Mouse (Mus musculus): ENCODE results near the gene Rhobtb1. TPM values are rescaled to one million over a fixed set of nuclear protein-coding genes. Genes with fewer than 3 reads are reported as not detected.

Gene Rhobtb1
- polyA plus RNA-seq, 1 experiment from 2014 or later = 17.4 TPM

DNA sequence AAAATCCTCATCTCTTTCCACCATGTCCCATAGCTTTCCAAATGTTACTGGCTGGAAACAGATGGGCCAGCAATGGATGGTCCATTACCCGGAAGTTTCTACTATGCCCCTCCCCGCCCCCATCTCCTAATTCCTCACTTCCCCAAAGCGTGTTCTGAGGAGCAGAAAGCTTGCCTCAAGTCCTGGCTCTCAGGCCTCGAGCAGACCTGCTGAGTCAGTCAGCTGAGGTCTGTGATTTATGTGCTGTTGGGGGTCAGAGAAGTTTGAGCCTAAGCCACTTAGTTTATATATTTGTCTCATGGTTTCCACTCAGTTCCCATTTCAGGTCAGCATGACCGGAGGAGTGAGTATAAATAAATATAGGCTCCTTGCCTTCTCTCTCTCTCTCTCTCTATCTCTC is 157.9 kb downstream of the Rhobtb1 start:
- DNase-seq (ENCODE audit: low spot score) = no peak
- WGBS = 47% methylated on average over 5 of the region's 5 CpGs
- H3K9ac ChIP-seq (ENCODE audit: low read depth, low read length) = no peak overlapping the region
- no peaks in the 10 kb centered on the region for H3K36me3 ChIP-seq (ENCODE audit: control insufficient read depth, insufficient read depth, low read length)
- H3K27ac ChIP-seq (ENCODE audit: low read depth, low read length) = no peak overlapping the region
- no peaks in the 10 kb centered on the region for H3K9me3 ChIP-seq (ENCODE audit: control insufficient read depth, low read length)
- H3K4me3 ChIP-seq (ENCODE audit: low read depth, low read length) = no peak overlapping the region
- no peaks in the 10 kb centered on the region for H3K27me3 ChIP-seq (replicated peaks; ENCODE audit: control insufficient read depth, insufficient read depth, low read length)
- H3K4me1 ChIP-seq (replicated peaks; ENCODE audit: control insufficient read depth, insufficient read depth, low read length) = 0 out of 2 replicates have a peak, but pooled peaks cover 2% of the 10 kb centered on the region
- ATAC-seq (replicated peaks; ENCODE audit: low FRiP score) = no peak
- no peak overlapping the region for H3K4me2 ChIP-seq

DNA sequence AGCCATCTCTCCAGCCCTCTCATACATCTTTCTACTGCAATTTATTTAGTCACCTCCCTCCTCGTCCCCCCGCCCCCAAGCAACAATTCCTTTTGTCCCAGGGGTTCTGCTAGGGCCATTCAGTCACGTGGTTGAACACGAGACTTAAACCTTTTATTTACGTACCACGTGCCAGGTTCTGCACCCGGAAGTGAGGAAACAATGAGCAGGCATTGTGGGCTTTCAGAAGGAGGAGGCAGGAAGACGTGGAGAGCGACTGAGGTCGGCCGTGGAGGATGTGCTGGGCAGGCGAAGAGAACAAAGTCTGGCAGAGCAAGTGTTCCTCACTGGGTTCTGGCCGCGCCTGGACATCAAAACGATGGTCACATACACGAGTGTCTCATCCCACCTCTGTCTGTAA is 160.6 kb downstream of the Rhobtb1 start:
- no peak overlapping the region for H3K9ac ChIP-seq (ENCODE audit: low read depth, low read length)
- DNase-seq (ENCODE audit: low spot score) (no peak), ATAC-seq (replicated peaks; ENCODE audit: low FRiP score) (no peak)
- WGBS = 75% methylated on average over 16 of the region's 16 CpGs
- no peaks in the 10 kb centered on the region for H3K4me1 ChIP-seq (replicated peaks; ENCODE audit: control insufficient read depth, insufficient read depth, low read length)
- H3K27ac ChIP-seq (ENCODE audit: low read depth, low read length) = no peak overlapping the region
- no peaks in the 10 kb centered on the region for H3K9me3 ChIP-seq (ENCODE audit: control insufficient read depth, low read length)
- H3K36me3 ChIP-seq (ENCODE audit: control insufficient read depth, insufficient read depth, low read length) = no peaks in the 10 kb centered on the region
- no peak overlapping the region for H3K4me2 ChIP-seq
- H3K4me3 ChIP-seq (ENCODE audit: low read depth, low read length) = no peak overlapping the region
- H3K27me3 ChIP-seq (replicated peaks; ENCODE audit: control insufficient read depth, insufficient read depth, low read length) = no peaks in the 10 kb centered on the region

DNA sequence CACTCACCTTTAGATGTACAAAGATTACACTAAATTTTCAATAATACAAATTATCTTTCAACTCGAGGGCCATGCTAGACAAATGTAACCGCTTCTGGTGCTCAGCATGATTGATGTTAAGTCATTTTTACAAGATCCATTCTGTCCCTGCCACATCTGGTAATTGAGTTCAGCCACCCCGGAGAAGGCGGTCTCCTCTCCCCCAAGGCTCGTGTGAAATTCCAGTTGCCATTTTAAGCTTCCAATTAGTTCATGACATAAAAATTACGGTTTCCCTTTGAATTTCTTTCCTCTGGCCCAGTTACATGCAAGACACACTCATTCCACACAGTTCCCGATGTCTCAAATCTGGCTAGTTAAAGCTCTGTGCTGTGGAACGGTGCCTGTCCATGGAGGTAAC is 162.7 kb downstream of the Rhobtb1 start:
- Histone ChIP-seq H3K27ac (ENCODE audit: low read depth, low read length) (no peak overlapping the region), H3K4me3 (ENCODE audit: low read depth, low read length) (no peak overlapping the region), H3K4me1 (replicated peaks; ENCODE audit: control insufficient read depth, insufficient read depth, low read length) (no peaks in the 10 kb centered on the region), H3K9ac (ENCODE audit: low read depth, low read length) (no peak overlapping the region), H3K36me3 (ENCODE audit: control insufficient read depth, insufficient read depth, low read length) (no peaks in the 10 kb centered on the region), H3K4me2 (no peak overlapping the region), H3K27me3 (replicated peaks; ENCODE audit: control insufficient read depth, insufficient read depth, low read length) (no peaks in the 10 kb centered on the region), H3K9me3 (ENCODE audit: control insufficient read depth, low read length) (no peaks in the 10 kb centered on the region)
- ATAC-seq (replicated peaks; ENCODE audit: low FRiP score) = no peak
- DNase-seq (ENCODE audit: low spot score) = no peak
- 74% methylated on average over 8 of the region's 8 CpGs for WGBS

DNA sequence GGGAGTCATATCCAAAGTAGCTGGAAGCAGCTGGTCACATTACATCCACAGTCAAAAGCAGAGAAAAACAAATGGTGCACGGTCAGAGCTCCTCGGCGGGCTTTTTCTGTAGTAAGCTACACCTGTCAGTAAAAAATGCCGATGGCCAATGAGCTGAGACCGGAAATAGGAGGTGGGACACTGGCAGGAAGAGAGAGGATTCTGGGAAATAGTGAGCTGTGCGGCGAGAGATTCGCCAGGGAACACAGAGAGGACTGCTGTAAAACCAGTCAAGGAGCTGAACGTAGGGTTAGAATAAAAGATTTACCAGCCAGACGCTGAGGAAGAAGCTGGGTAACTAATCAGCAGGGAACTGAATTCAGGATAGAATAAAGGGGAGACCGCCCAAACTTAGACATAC is 167.3 kb downstream of the Rhobtb1 start:
- 82% methylated on average over 11 of the region's 11 CpGs for WGBS
- Histone ChIP-seq H3K9me3 (ENCODE audit: control insufficient read depth, low read length) (no peaks in the 10 kb centered on the region; the same call in 1 of the 2 replicates), H3K9ac (ENCODE audit: low read depth, low read length) (no peak overlapping the region), H3K27me3 (replicated peaks; ENCODE audit: control insufficient read depth, insufficient read depth, low read length) (no peaks in the 10 kb centered on the region), H3K36me3 (ENCODE audit: control insufficient read depth, insufficient read depth, low read length) (no peaks in the 10 kb centered on the region), H3K4me3 (ENCODE audit: low read depth, low read length) (no peak overlapping the region), H3K27ac (ENCODE audit: low read depth, low read length) (no peak overlapping the region), H3K4me1 (replicated peaks; ENCODE audit: control insufficient read depth, insufficient read depth, low read length) (no peaks in the 10 kb centered on the region), H3K4me2 (no peak overlapping the region)
- DNase-seq (ENCODE audit: low spot score) (no peak), ATAC-seq (replicated peaks; ENCODE audit: low FRiP score) (no peak)

DNA sequence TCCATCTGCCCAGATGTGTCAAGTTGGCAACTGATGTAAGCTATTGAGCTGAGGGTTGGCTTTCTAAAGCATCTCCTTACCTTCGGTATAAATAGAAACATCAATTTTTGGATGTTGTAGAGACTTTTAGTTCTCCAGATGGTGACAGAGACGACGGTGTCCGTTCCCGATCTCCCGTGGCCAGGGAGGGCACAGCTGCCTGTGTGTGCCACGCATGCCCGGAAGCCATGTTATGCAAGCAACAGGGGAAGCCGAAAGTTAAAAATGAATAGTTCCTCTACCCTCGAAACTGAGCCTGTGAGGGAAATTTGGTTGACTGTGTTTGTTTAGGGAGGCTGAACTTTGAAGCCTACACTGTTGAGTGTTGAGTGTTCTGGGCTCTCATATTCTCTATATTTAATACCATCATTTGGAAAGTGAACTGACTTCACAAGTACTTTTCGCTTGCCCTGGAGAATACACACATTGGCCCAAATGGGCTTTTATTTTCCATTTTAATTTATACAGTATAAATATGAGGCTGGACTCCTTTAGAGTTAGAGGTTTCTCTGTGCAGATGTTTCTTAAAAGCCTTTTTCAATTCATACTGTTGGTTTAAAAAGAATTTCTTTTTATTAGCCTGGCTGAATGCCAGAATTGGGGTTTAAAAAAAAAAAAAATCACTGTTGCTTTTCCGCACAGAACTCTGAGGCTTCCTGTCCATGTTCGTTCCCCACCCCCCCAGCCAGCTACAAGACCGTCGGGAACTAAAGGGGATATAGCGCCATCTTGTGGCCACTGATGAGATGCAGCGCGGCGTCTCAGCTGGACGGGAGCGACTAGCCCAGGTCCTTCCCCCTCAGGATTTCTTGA is 169.7 kb downstream of the Rhobtb1 start:
- Histone ChIP-seq H3K9ac (ENCODE audit: low read depth, low read length) (no peak overlapping the region), H3K36me3 (ENCODE audit: control insufficient read depth, insufficient read depth, low read length) (no peaks in the 10 kb centered on the region), H3K9me3 (ENCODE audit: control insufficient read depth, low read length) (no peaks in the 10 kb centered on the region; the same call in 1 of the 2 replicates), H3K4me3 (ENCODE audit: low read depth, low read length) (0 out of 2 replicates have a peak overlapping the region, but pooled peaks have one; percentile 28), H3K4me2 (peak overlapping the region; percentile 37; the same call in 1 of the 2 replicates), H3K27me3 (replicated peaks; ENCODE audit: control insufficient read depth, insufficient read depth, low read length) (no peaks in the 10 kb centered on the region), H3K4me1 (replicated peaks; ENCODE audit: control insufficient read depth, insufficient read depth, low read length) (no peaks in the 10 kb centered on the region), H3K27ac (ENCODE audit: low read depth, low read length) (no peak overlapping the region)
- no peak; the same call in 1 of the 2 replicates for ATAC-seq (replicated peaks; ENCODE audit: low FRiP score)
- 46% methylated on average over 21 of the region's 21 CpGs for WGBS
- DNase-seq (ENCODE audit: low spot score) = peak; percentile 65

DNA sequence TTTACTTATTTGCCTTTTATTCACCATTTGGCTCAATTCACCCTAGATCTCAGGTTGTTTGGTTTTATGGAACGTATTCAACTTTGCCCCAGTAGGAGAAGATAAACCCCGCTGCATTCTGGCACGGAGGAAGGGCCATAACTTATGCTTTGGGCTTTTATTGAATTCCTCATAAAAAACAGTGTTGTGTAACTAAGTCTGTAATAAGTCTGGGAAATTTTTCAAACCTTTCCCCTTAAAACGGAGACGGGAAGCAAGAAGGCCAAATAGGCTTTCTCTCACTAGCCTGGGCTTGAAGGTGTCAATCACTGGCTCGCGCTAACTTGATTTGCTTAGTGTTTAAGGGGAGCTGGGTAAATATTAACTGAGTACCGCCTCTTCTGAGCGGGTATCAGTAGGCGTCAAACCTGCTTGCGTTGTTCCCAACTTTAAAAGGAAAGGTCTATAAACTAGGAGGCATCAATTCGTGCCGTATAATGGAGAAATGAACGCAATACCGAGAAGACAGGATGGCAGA is 170.3 kb downstream of the Rhobtb1 start:
- WGBS = 48% methylated on average over 15 of the region's 15 CpGs
- no peak for ATAC-seq (replicated peaks; ENCODE audit: low FRiP score)
- Histone ChIP-seq H3K4me2 (peak overlapping the region; percentile 37; the same call in 1 of the 2 replicates), H3K27ac (ENCODE audit: low read depth, low read length) (no peak overlapping the region), H3K9me3 (ENCODE audit: control insufficient read depth, low read length) (no peaks in the 10 kb centered on the region; the same call in 1 of the 2 replicates), H3K27me3 (replicated peaks; ENCODE audit: control insufficient read depth, insufficient read depth, low read length) (no peaks in the 10 kb centered on the region), H3K4me3 (ENCODE audit: low read depth, low read length) (0 out of 2 replicates have a peak overlapping the region, but pooled peaks have one; percentile 28), H3K4me1 (replicated peaks; ENCODE audit: control insufficient read depth, insufficient read depth, low read length) (no peaks in the 10 kb centered on the region), H3K36me3 (ENCODE audit: control insufficient read depth, insufficient read depth, low read length) (no peaks in the 10 kb centered on the region), H3K9ac (ENCODE audit: low read depth, low read length) (no peak overlapping the region)
- no peak for DNase-seq (ENCODE audit: low spot score)

DNA sequence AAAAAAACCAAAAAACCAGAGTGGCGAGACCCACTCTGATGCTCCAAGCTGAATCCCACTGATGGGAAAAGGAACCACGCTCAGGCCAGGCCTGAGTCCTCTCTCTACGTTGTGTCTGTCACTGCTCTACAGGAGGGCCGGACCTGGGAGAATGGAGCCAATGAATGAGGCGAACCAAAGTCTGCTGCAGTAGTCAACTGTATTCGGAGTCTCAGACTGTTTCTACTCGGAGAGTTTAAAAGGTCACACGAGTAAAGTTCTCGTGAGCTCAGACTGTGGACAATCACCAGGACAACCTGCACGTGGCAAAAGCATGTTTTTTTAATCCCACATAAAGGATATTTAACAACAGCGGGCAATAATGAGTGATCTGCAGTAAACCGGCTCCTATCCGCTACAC is 172.8 kb downstream of the Rhobtb1 start:
- H3K36me3 ChIP-seq (ENCODE audit: control insufficient read depth, insufficient read depth, low read length) = no peaks in the 10 kb centered on the region; the same call in 1 of the 2 replicates
- no peak overlapping the region for H3K4me2 ChIP-seq
- H3K27me3 ChIP-seq (replicated peaks; ENCODE audit: control insufficient read depth, insufficient read depth, low read length) = no peaks in the 10 kb centered on the region
- H3K9ac ChIP-seq (ENCODE audit: low read depth, low read length) = no peak overlapping the region
- H3K4me1 ChIP-seq (replicated peaks; ENCODE audit: control insufficient read depth, insufficient read depth, low read length) = peaks cover 4% of the 10 kb centered on the region; the same call in 1 of the 2 replicates
- no peak overlapping the region for H3K4me3 ChIP-seq (ENCODE audit: low read depth, low read length)
- H3K27ac ChIP-seq (ENCODE audit: low read depth, low read length) = no peak overlapping the region
- ATAC-seq (replicated peaks; ENCODE audit: low FRiP score) (no peak), DNase-seq (ENCODE audit: low spot score) (no peak)
- WGBS = 82% methylated on average over 13 of the region's 13 CpGs
- no peaks in the 10 kb centered on the region; the same call in 1 of the 2 replicates for H3K9me3 ChIP-seq (ENCODE audit: control insufficient read depth, low read length)

DNA sequence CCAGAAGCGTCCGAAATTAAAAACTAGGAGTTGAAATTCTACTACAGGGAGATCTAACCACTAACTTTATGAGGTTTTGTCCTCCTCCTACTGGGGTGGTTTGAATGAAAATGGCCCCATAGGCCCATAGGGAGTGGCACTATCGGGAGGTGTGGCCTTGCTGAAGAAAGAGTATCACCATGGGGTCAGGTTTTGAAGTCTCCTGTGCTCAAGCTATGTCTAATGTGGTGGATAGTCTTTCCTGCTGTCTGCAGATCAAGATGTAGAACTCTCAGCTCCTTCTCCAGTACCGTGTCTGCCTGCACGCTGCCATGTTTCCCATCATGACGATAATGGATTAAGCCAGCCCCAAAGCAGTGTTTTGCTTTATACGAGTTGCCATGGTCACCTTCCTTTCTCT is 173.6 kb downstream of the Rhobtb1 start:
- Histone ChIP-seq H3K27me3 (replicated peaks; ENCODE audit: control insufficient read depth, insufficient read depth, low read length) (no peaks in the 10 kb centered on the region), H3K9me3 (ENCODE audit: control insufficient read depth, low read length) (no peaks in the 10 kb centered on the region; the same call in 1 of the 2 replicates), H3K4me1 (replicated peaks; ENCODE audit: control insufficient read depth, insufficient read depth, low read length) (peaks cover 4% of the 10 kb centered on the region; the same call in 1 of the 2 replicates), H3K4me2 (no peak overlapping the region), H3K9ac (ENCODE audit: low read depth, low read length) (no peak overlapping the region), H3K36me3 (ENCODE audit: control insufficient read depth, insufficient read depth, low read length) (no peaks in the 10 kb centered on the region; the same call in 1 of the 2 replicates), H3K27ac (ENCODE audit: low read depth, low read length) (no peak overlapping the region), H3K4me3 (ENCODE audit: low read depth, low read length) (no peak overlapping the region)
- ATAC-seq (replicated peaks; ENCODE audit: low FRiP score) (no peak), DNase-seq (ENCODE audit: low spot score) (no peak)
- WGBS = 83% methylated on average over 7 of the region's 7 CpGs
